In the genomic region with DNA sequence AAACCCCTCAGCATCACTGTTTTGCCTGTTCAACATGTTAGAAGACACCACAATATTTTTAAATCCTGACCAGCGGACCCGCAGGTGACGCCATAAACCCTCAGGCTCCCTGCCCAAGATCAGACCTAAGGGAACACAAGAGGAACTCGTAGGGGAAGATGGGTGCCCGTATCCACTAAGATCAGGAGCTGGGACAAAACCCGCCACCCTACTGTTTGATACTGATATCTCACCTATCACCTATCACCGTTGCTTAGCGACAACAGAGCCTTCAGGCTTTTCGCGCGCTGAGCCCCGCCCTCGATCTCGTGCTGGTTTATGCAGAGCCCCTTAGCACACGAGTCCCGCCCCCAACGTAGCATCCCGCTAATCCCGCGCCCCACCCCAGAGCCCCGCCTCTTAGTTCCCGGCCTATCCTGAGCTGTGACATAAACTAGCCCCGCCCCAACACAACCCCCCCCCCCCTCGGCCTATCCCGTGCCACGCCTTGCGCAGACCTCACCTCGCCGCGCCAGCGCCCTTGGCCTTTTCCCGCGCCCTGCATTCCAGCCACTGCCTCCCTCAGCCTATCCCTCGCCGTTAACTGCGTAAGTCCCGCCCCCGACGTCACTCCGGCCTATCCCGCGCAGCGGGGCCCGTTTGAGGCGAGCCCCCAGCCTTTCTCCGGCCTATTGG, we compare ENCODE assay signal across 8 mouse cellular contexts. TPM values are rescaled to one million over a fixed set of nuclear protein-coding genes. Genes with fewer than 3 reads are reported as not detected.
A peak's percentile ranks its signal among the peaks of the same experiment; 100 is the strongest.
DNase-seq lines count a peak whose midpoint lies in the region; ATAC-seq lines count a peak whose summit lies in the region.

Gene Siva1 (plus strand): TSS at position 500 of the 675 bp plus-strand sequence.

- H3K36me3 ChIP-seq in heart, embryonic 10.5 days: peaks cover 35% of the 10 kb centered on the region
- peaks cover 26% of the 10 kb centered on the region for H3K36me3 ChIP-seq in kidney, embryonic 15.5 days

- peak within 1 kb of the TSS; percentile 89 for H3K4me3 ChIP-seq in heart, embryonic 10.5 days
- peak within 1 kb of the TSS; percentile 89 for H3K4me3 ChIP-seq in kidney, embryonic 15.5 days (replicated peaks)

- peak; percentile 91 for ATAC-seq in erythroblast, adult 5-6 weeks (replicated peaks; ENCODE audit: low FRiP score, poor library complexity, severe bottlenecking)
- ATAC-seq in kidney, embryonic 15.5 days (replicated peaks; ENCODE audit: low FRiP score): peak; percentile 98
- peak; percentile 85 for ATAC-seq in monocyte, adult 5-6 weeks (replicated peaks; ENCODE audit: insufficient number of reproducible peaks, low FRiP score, low TSS enrichment, poor library complexity, severe bottlenecking)

- peak within 1 kb of the TSS; percentile 93 for H3K27ac ChIP-seq in heart, embryonic 10.5 days
- H3K27ac ChIP-seq in kidney, embryonic 15.5 days: peak within 1 kb of the TSS; percentile 95

- peak; percentile 98 for DNase-seq in B cell, adult 2 months
- DNase-seq in brain, adult 2 months (ENCODE audit: low read depth, low spot score): peak; percentile 100
- peak; percentile 100 for DNase-seq in heart, embryonic 10.5 days (ENCODE audit: low spot score)
- peak; percentile 99 for DNase-seq in liver
- peak; percentile 98 to 99 for DNase-seq in spleen, postnatal 4 days (ENCODE audit: low spot score in 2 of 2)

- H3K4me2 ChIP-seq in kidney, embryonic 15.5 days: peak within 1 kb of the TSS; percentile 88

- H3K4me1 ChIP-seq in heart, embryonic 10.5 days: peaks cover 22% of the 10 kb centered on the region
- H3K4me1 ChIP-seq in kidney, embryonic 15.5 days: peaks cover 30% of the 10 kb centered on the region

- peak within 1 kb of the TSS; percentile 81 for H3K9ac ChIP-seq in kidney, embryonic 15.5 days

- WGBS in heart, embryonic 10.5 days: 2% methylated on average over 46 of the region's 46 CpGs
- WGBS in kidney, embryonic 15.5 days: 1% methylated on average over 46 of the region's 46 CpGs

- H3K9me3 ChIP-seq in heart, embryonic 10.5 days: no peaks in the 10 kb centered on the region
- H3K9me3 ChIP-seq in kidney, embryonic 15.5 days (replicated peaks): no peaks in the 10 kb centered on the region

- no peaks in the 10 kb centered on the region for H3K27me3 ChIP-seq in heart, embryonic 10.5 days (ENCODE audit: insufficient read depth, poor library complexity, severe bottlenecking)
- no peaks in the 10 kb centered on the region for H3K27me3 ChIP-seq in kidney, embryonic 15.5 days

RNA-seq across cellular contexts. Expression of gene Siva1, which starts in this region (rescaled TPM):
- total RNA-seq in erythroblast, adult 5-6 weeks (2015; ENCODE audit: low replicate concordance): 45.0 and 45.4 TPM in 2 replicates
- 65.9 and 114 TPM in 2 replicates for total RNA-seq in erythroblast, adult 5-6 weeks (2017; ENCODE audit: low replicate concordance)
- polyA plus RNA-seq in heart, embryonic 10.5 days (2016; fragmentation: Nextera tagmentation; extraction: Ambion mirVana): 175 and 207 TPM in 2 replicates
- 255 and 266 TPM in 2 replicates for polyA plus RNA-seq in kidney, embryonic 15.5 days (2015; fragmentation: Nextera tagmentation; extraction: Ambion mirVana)
- 73.4 to 154 TPM (median 84.8 TPM) in 3 replicates for total RNA-seq in monocyte, adult 5-6 weeks (2017)

Comparison
In these comparisons a context has a peak if more than half of its experiments do, and no peak if none do; other contexts are left out.
1. Peak in every context shown above with its lines: DNase-seq, ATAC-seq, H3K4me3 ChIP-seq and H3K27ac ChIP-seq.